Comparison of ENCODE assay signal across 14 mouse cellular contexts in the genomic region with DNA sequence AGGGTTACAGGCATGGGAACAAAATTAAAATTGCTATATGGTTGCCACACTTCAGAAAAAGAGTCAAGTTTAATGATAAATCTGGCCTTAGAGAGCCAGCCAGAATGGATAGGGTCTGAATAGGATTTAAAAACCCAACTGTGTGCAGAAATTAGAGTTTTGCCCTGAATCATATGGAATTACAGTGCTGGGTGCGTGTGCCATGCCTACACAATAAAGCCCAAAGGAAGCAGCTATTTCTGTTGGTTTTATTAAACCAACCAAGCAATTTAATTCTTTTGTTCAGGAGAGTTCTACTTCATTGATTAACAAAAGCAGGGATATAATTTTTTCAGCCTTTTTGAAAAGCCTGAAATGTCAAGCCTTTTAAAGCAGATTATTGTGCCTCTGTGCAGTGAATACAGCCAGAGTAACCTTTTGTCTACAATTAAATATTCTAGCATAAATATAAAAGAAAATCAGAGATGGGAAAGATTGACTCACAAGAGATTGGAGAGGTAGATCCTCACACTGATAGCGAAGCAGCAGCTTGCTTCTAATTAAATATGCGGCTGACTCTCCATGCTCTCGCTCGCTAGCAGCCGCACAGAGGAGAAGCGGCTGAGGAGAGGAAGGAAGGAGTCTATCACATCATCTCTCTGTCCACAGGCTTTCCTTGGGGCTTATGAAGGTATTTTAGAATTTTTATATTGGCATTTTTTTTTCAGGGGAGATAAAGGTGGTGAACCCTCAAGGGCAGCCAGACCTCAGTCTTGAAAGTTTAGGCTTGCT. TPM values are rescaled to one million over a fixed set of nuclear protein-coding genes. Genes with fewer than 3 reads are reported as not detected.
A peak's percentile ranks its signal among the peaks of the same experiment; 100 is the strongest.
DNase-seq lines count a peak whose midpoint lies in the region; ATAC-seq and TF ChIP-seq lines count a peak whose summit lies in the region.
"Had no signal": no experiment of that assay in that cellular context is flagged by ENCODE, and none has a peak within 500 bp of the region (broad histone marks: within the 10 kb centered on the region; RNA-seq: fewer than 3 reads in every experiment).

No protein-coding gene starts in this region.

- DNase-seq in embryo, embryonic 11 days = peak; percentile 47
- peak; percentile 88 for DNase-seq in midbrain, embryonic 11.5 days (ENCODE audit: low spot score, missing footprints)
- DNase-seq in layer of hippocampus, postnatal 14 days (ENCODE audit: low spot score in 2 of 2) = no peak
- DNase-seq in left cerebral cortex, postnatal 4 days = no peak
- no peak for DNase-seq in adrenal gland, postnatal 4 days (ENCODE audit: low spot score in 2 of 2)
- DNase-seq: cerebellum, postnatal 36 days; lung, adult 2 months; right cerebral cortex, postnatal 14 days; thymus, postnatal 14 days had no signal

- no peaks in the 10 kb centered on the region for H3K27me3 ChIP-seq in forebrain, embryonic 16.5 days (replicated peaks; ENCODE audit: control insufficient read depth, insufficient read depth, low read length)
- no peaks in the 10 kb centered on the region for H3K27me3 ChIP-seq in midbrain, embryonic 11.5 days (ENCODE audit: control insufficient read depth, insufficient read depth, low read length)

- H3K36me3 ChIP-seq in forebrain, embryonic 16.5 days (ENCODE audit: control insufficient read depth, insufficient read depth) = no peaks in the 10 kb centered on the region
- H3K36me3 ChIP-seq in midbrain, embryonic 11.5 days (ENCODE audit: control insufficient read depth, insufficient read depth, low read length) = no peaks in the 10 kb centered on the region
- H3K36me3 ChIP-seq: heart, embryonic 12.5 days; limb, embryonic 15.5 days had no signal

- no peak for TF ChIP-seq CTCF in olfactory bulb, adult 2 months (IDR thresholded peaks at IDR 0.05; ENCODE audit: insufficient read depth, low read depth, low read length)

- H3K27ac ChIP-seq in forebrain, embryonic 16.5 days (ENCODE audit: low read length) = peak overlapping the region; percentile 61
- H3K27ac ChIP-seq in midbrain, embryonic 11.5 days (ENCODE audit: low read depth, low read length) = no peak overlapping the region; the same call in 1 of the 2 replicates
- peak overlapping the region; percentile 93 for H3K27ac ChIP-seq in olfactory bulb, adult 2 months (ENCODE audit: insufficient read depth, low read depth, low read length)
- H3K27ac ChIP-seq: kidney, postnatal 0 days; limb, embryonic 15.5 days had no signal

- peak overlapping the region; percentile 28 for H3K4me3 ChIP-seq in forebrain, embryonic 16.5 days (replicated peaks; ENCODE audit: low read length)
- H3K4me3 ChIP-seq in midbrain, embryonic 11.5 days (ENCODE audit: low read depth, low read length) = peak overlapping the region; percentile 13; the same call in 1 of the 2 replicates
- H3K4me3 ChIP-seq in olfactory bulb, adult 2 months (ENCODE audit: insufficient read depth, low read depth, low read length) = peak overlapping the region; percentile 38
- H3K4me3 ChIP-seq: heart, embryonic 12.5 days; limb, embryonic 15.5 days had no signal

- H3K9ac ChIP-seq in forebrain, embryonic 16.5 days (replicated peaks; ENCODE audit: low read depth, low read length) = no peak overlapping the region
- H3K9ac ChIP-seq in midbrain, embryonic 11.5 days (ENCODE audit: low read length) = no peak overlapping the region
- H3K9ac ChIP-seq: heart, embryonic 12.5 days; limb, embryonic 15.5 days had no signal

- no peak for TF ChIP-seq POLR2A in olfactory bulb, adult 2 months (IDR thresholded peaks at IDR 0.05; ENCODE audit: insufficient read depth, low read depth, low read length)

- WGBS in forebrain, embryonic 16.5 days = 4% methylated on average over 7 of the region's 7 CpGs
- WGBS in midbrain, embryonic 11.5 days = 13% methylated on average over 7 of the region's 7 CpGs
- 12% methylated on average over 7 of the region's 7 CpGs for WGBS in olfactory bulb, adult 2 months

- peak; percentile 93 for ATAC-seq in forebrain, embryonic 16.5 days
- ATAC-seq in midbrain, embryonic 11.5 days (ENCODE audit: low FRiP score) = peak; percentile 75

- H3K4me1 ChIP-seq in forebrain, embryonic 16.5 days (replicated peaks; ENCODE audit: control insufficient read depth, insufficient read depth, low read length) = peaks cover 7% of the 10 kb centered on the region
- peaks cover 12% of the 10 kb centered on the region for H3K4me1 ChIP-seq in midbrain, embryonic 11.5 days (ENCODE audit: control insufficient read depth, insufficient read depth, low read length)
- H3K4me1 ChIP-seq in olfactory bulb, adult 2 months (ENCODE audit: control insufficient read depth, insufficient read depth, low read length) = peaks cover 6% of the 10 kb centered on the region
- H3K4me1 ChIP-seq: limb, embryonic 15.5 days had no signal

- intact Hi-C loops in left cerebral cortex, postnatal 4 days (cut with DNase I) = no loop called here

- H3K4me2 ChIP-seq in forebrain, embryonic 16.5 days (ENCODE audit: low read length) = peak overlapping the region; percentile 46
- H3K4me2 ChIP-seq in midbrain, embryonic 11.5 days = peak overlapping the region; percentile 25
- H3K4me2 ChIP-seq: heart, embryonic 12.5 days; limb, embryonic 15.5 days had no signal

- H3K9me3 ChIP-seq in forebrain, embryonic 16.5 days (ENCODE audit: control insufficient read depth, low read length) = no peaks in the 10 kb centered on the region
- H3K9me3 ChIP-seq in midbrain, embryonic 11.5 days (ENCODE audit: control insufficient read depth, low read length) = no peaks in the 10 kb centered on the region
- H3K9me3 ChIP-seq: heart, embryonic 12.5 days; limb, embryonic 15.5 days had no signal

RNA-seq across cellular contexts. Expression of gene Dnajc19, which starts 23.0 kb away (rescaled TPM):
- 102 and 113 TPM in 2 replicates for polyA plus RNA-seq in forebrain, embryonic 16.5 days (2015; fragmentation: Nextera tagmentation; extraction: Ambion mirVana)
- 165 and 186 TPM in 2 replicates for polyA plus RNA-seq in midbrain, embryonic 11.5 days (2014; fragmentation: Nextera tagmentation; extraction: Ambion mirVana)
- polyA plus RNA-seq in olfactory bulb, adult 2 months (2012; ENCODE audit: insufficient read depth, insufficient read length, low replicate concordance, missing spikeins) = not detected in 2 replicates
- 10 to 100 TPM; 53.4 to 55.5 TPM for total RNA-seq in layer of hippocampus, postnatal 14 days (2021)
- total RNA-seq in left cerebral cortex, postnatal 4 days (2021) = 10 to 100 TPM; 64.0 to 71.9 TPM
- total RNA-seq in adrenal gland, postnatal 4 days (2021) = 100 to 1,000 TPM; 112 to 113 TPM

Comparison
In these comparisons a context has a peak if more than half of its experiments do, and no peak if none do; other contexts are left out.
1. DNase-seq: peak in embryo, embryonic 11 days (single experiment) and midbrain, embryonic 11.5 days (single experiment); none in layer of hippocampus, postnatal 14 days (0 of 2), left cerebral cortex, postnatal 4 days (single experiment) and adrenal gland, postnatal 4 days (0 of 2).
2. Peak in every context shown above with its lines, with median percentiles within 50 percentile points of each other: H3K4me3 ChIP-seq.